Mouse (Mus musculus) hindbrain, embryonic 15.5 days (tissue): ENCODE measurements around the gene Exosc2. TPM values are rescaled to one million over a fixed set of nuclear protein-coding genes. Genes with fewer than 3 reads are reported as not detected.
A peak's percentile ranks its signal among the peaks of the same experiment; 100 is the strongest.

Experiments
- ATAC-seq: fragments of 200-750 bp; cut with Nextera tagmentation; 2 replicates; pipeline ENCODE4 v1.8.0; 2017; ENCODE audit warnings: low read depth, moderate number of reproducible peaks, moderate TSS enrichment; ENCODE audit not compliant: low FRiP score
- H3K27ac ChIP-seq: fragments of 300-500 bp; sonication (generic); replicated peaks from 2 replicates; pipeline ENCODE4 v1.5.1; 2015; ENCODE audit warnings: mild to moderate bottlenecking, inconsistent platforms
- H3K27me3 ChIP-seq: fragments of 300-500 bp; sonication (generic); 2 replicates; pipeline ENCODE4 v1.6.1; 2015; ENCODE audit warnings: control low read depth, inconsistent platforms
- H3K36me3 ChIP-seq: fragments of 300-500 bp; sonication (generic); 2 replicates; pipeline ENCODE4 v1.6.1; 2015; ENCODE audit warnings: control low read depth, inconsistent platforms
- H3K4me1 ChIP-seq: fragments of 300-500 bp; sonication (generic); replicated peaks from 2 replicates; pipeline ENCODE4 v1.6.1; 2015; ENCODE audit warnings: control low read depth, inconsistent platforms
- H3K4me2 ChIP-seq: fragments of 300-500 bp; sonication (generic); 2 replicates; pipeline ENCODE4 v1.6.1; 2015; ENCODE audit warnings: moderate library complexity, mild to moderate bottlenecking, inconsistent platforms
- H3K4me3 ChIP-seq: fragments of 300-500 bp; sonication (generic); 2 replicates; pipeline ENCODE4 v1.5.1; 2015; ENCODE audit warnings: mild to moderate bottlenecking, inconsistent platforms
- H3K9ac ChIP-seq: fragments of 300-500 bp; sonication (generic); 2 replicates; pipeline ENCODE4 v1.6.1; 2015; ENCODE audit warnings: inconsistent platforms
- H3K9me3 ChIP-seq: fragments of 300-500 bp; sonication (generic); 2 replicates; pipeline ENCODE4 v1.6.1; 2016; ENCODE audit warnings: control low read depth, inconsistent platforms
- WGBS: fragments of 180-500 bp; shearing (Covaris S2); methylation state at CpG from one replicate; pipeline ENCODE4 v1.1.7; 2015; 5-methylcytosine and 5-hydroxymethylcytosine counted together
- polyA plus RNA-seq: library from polyadenylated mRNA; unstranded; fragments of >200 nt; fragmentation: Nextera tagmentation; extraction: Ambion mirVana; gene quantifications from 2 replicates; pipeline ENCODE4 v1.2.1, GENCODE M21; 2015

The Exosc2 gene
- 42.0 and 42.4 TPM in 2 replicates for polyA plus RNA-seq

GRCm38 (mm10) chr2:31670551-31671035 is at the start of gene Exosc2:
Exosc2 (plus strand) TSS chr2:31670715.
- no peaks in the 10 kb centered on the region for H3K9me3 ChIP-seq
- peaks cover 17% of the 10 kb centered on the region for H3K36me3 ChIP-seq
- H3K4me3 ChIP-seq: peak within 1 kb of the TSS; percentile 64
- under 1% methylated on average over 27 of the region's 27 CpGs for WGBS
- peak within 1 kb of the TSS; percentile 94 for H3K4me2 ChIP-seq
- peaks cover 13% of the 10 kb centered on the region for H3K4me1 ChIP-seq
- ATAC-seq: peak; percentile 98
- H3K9ac ChIP-seq: peak within 1 kb of the TSS; percentile 68
- peaks cover 13% of the 10 kb centered on the region; the same call in 1 of the 2 replicates for H3K27me3 ChIP-seq
- peak within 1 kb of the TSS; percentile 59 for H3K27ac ChIP-seq

- Histone ChIP-seq H3K4me1 (peaks cover 35% of the 10 kb centered on the region), H3K4me3 (no peak overlapping the region), H3K4me2 (no peak overlapping the region), H3K9ac (no peak overlapping the region), H3K9me3 (no peaks in the 10 kb centered on the region), H3K27me3 (peaks cover 72% of the 10 kb centered on the region), H3K36me3 (no peaks in the 10 kb centered on the region), H3K27ac (no peak overlapping the region)
- ATAC-seq: no peak
- 78% methylated on average over 3 of the region's 3 CpGs for WGBS
Observed at GRCm38 (mm10) chr2:31633531-31633930, 37.0 kb upstream of the Exosc2 start.

- WGBS: under 1% methylated on average over 52 of the region's 52 CpGs
- Histone ChIP-seq H3K4me2 (peak overlapping the region; percentile 42), H3K4me1 (peaks cover 52% of the 10 kb centered on the region), H3K9me3 (no peaks in the 10 kb centered on the region), H3K27me3 (peaks cover 81% of the 10 kb centered on the region), H3K27ac (no peak overlapping the region), H3K9ac (no peak overlapping the region), H3K36me3 (no peaks in the 10 kb centered on the region), H3K4me3 (peak overlapping the region; percentile 17; the same call in 1 of the 2 replicates)
- ATAC-seq: no peak
Observed at GRCm38 (mm10) chr2:31635281-31636137, 35.0 kb upstream of the Exosc2 start.

- Histone ChIP-seq H3K9me3 (no peaks in the 10 kb centered on the region), H3K36me3 (no peaks in the 10 kb centered on the region), H3K9ac (no peak overlapping the region), H3K4me1 (peaks cover 59% of the 10 kb centered on the region), H3K27ac (no peak overlapping the region), H3K27me3 (peaks cover 78% of the 10 kb centered on the region), H3K4me3 (peak overlapping the region; percentile 17), H3K4me2 (peak overlapping the region; percentile 42)
- WGBS: under 1% methylated on average over 48 of the region's 48 CpGs
- 0 out of 2 replicates have a peak, but pooled peaks have one; percentile 20 for ATAC-seq
Observed at GRCm38 (mm10) chr2:31636138-31636741, 34.3 kb upstream of the Exosc2 start.

- Histone ChIP-seq H3K36me3 (no peaks in the 10 kb centered on the region), H3K9me3 (no peaks in the 10 kb centered on the region), H3K4me1 (peaks cover 61% of the 10 kb centered on the region), H3K9ac (no peak overlapping the region), H3K4me3 (peak overlapping the region; percentile 17), H3K4me2 (peak overlapping the region; percentile 42), H3K27me3 (peaks cover 78% of the 10 kb centered on the region), H3K27ac (no peak overlapping the region)
- under 1% methylated on average over 35 of the region's 35 CpGs for WGBS
- ATAC-seq: peak; percentile 59; the same call in 1 of the 2 replicates
Observed at GRCm38 (mm10) chr2:31636742-31637141, 33.8 kb upstream of the Exosc2 start.

- H3K4me3 ChIP-seq: peak overlapping the region; percentile 17; the same call in 1 of the 2 replicates
- WGBS: under 1% methylated on average over 12 of the region's 12 CpGs
- H3K4me1 ChIP-seq: peaks cover 61% of the 10 kb centered on the region
- no peaks in the 10 kb centered on the region for H3K36me3 ChIP-seq
- peaks cover 78% of the 10 kb centered on the region for H3K27me3 ChIP-seq
- no peak overlapping the region for H3K27ac ChIP-seq
- H3K9me3 ChIP-seq: no peaks in the 10 kb centered on the region
- H3K9ac ChIP-seq: no peak overlapping the region
- H3K4me2 ChIP-seq: peak overlapping the region; percentile 42
- no peak for ATAC-seq
Observed at GRCm38 (mm10) chr2:31637311-31637710, 33.2 kb upstream of the Exosc2 start.

GRCm38 (mm10) chr2:31637807-31638206 is 32.7 kb upstream of the Exosc2 start:
- Histone ChIP-seq H3K4me1 (peaks cover 61% of the 10 kb centered on the region), H3K36me3 (no peaks in the 10 kb centered on the region), H3K4me2 (peak overlapping the region; percentile 42), H3K27me3 (peaks cover 78% of the 10 kb centered on the region), H3K9me3 (no peaks in the 10 kb centered on the region), H3K27ac (no peak overlapping the region), H3K9ac (no peak overlapping the region), H3K4me3 (0 out of 2 replicates have a peak overlapping the region, but pooled peaks have one; percentile 17)
- 0% methylated on average over 22 of the region's 22 CpGs for WGBS
- ATAC-seq: no peak

- Histone ChIP-seq H3K9ac (no peak overlapping the region), H3K4me1 (peaks cover 61% of the 10 kb centered on the region), H3K27ac (no peak overlapping the region), H3K4me2 (peak overlapping the region; percentile 1; the same call in 1 of the 2 replicates), H3K27me3 (peaks cover 78% of the 10 kb centered on the region), H3K36me3 (no peaks in the 10 kb centered on the region), H3K9me3 (no peaks in the 10 kb centered on the region), H3K4me3 (no peak overlapping the region)
- WGBS: 1% methylated on average over 30 of the region's 34 CpGs
- no peak for ATAC-seq
Observed at GRCm38 (mm10) chr2:31638581-31639465, 31.7 kb upstream of the Exosc2 start.

GRCm38 (mm10) chr2:31639466-31639760 is 31.1 kb upstream of the Exosc2 start:
- Histone ChIP-seq H3K27me3 (peaks cover 78% of the 10 kb centered on the region), H3K27ac (no peak overlapping the region), H3K4me2 (peak overlapping the region; percentile 1; the same call in 1 of the 2 replicates), H3K4me1 (peaks cover 61% of the 10 kb centered on the region), H3K9ac (no peak overlapping the region), H3K4me3 (no peak overlapping the region), H3K36me3 (no peaks in the 10 kb centered on the region), H3K9me3 (no peaks in the 10 kb centered on the region)
- WGBS: under 1% methylated on average over 12 of the region's 13 CpGs
- ATAC-seq: no peak

GRCm38 (mm10) chr2:31639901-31640608 is 30.5 kb upstream of the Exosc2 start, which contains the start of gene Prdm12:
Prdm12 (plus strand) TSS chr2:31640037.
- peaks cover 58% of the 10 kb centered on the region for H3K4me1 ChIP-seq
- no peak within 1 kb of the TSS for H3K27ac ChIP-seq
- no peak within 1 kb of the TSS for H3K4me3 ChIP-seq
- H3K9ac ChIP-seq: no peak within 1 kb of the TSS
- no peaks in the 10 kb centered on the region for H3K36me3 ChIP-seq
- H3K9me3 ChIP-seq: no peaks in the 10 kb centered on the region
- peaks cover 78% of the 10 kb centered on the region for H3K27me3 ChIP-seq
- WGBS: under 1% methylated on average over 41 of the region's 41 CpGs
- no peak for ATAC-seq
- peak within 1 kb of the TSS; percentile 36 for H3K4me2 ChIP-seq
